Mouse (Mus musculus) thymus, adult 2 months (tissue): ENCODE results near the gene Npnt. TPM values are rescaled to one million over a fixed set of nuclear protein-coding genes. Genes with fewer than 3 reads are reported as not detected.

Experiments
- DNase-seq: peaks from one replicate; pipeline ENCODE4 v3.0.0; 2021
- H3K27ac ChIP-seq: fragments of 200-500 bp; 2 replicates; pipeline ENCODE4 v1.5.1; 2012; ENCODE audit warnings: low read length, control low read depth; ENCODE audit not compliant: control insufficient read depth, insufficient read depth
- H3K27me3 ChIP-seq: fragments of 200-500 bp; 2 replicates; pipeline ENCODE4 v1.6.1; 2012; ENCODE audit warnings: mild to moderate bottlenecking, low read length, moderate library complexity, mixed read lengths; ENCODE audit not compliant: control insufficient read depth, insufficient read depth
- H3K36me3 ChIP-seq: fragments of 200-500 bp; 2 replicates; pipeline ENCODE4 v1.6.1; 2012; ENCODE audit warnings: mild to moderate bottlenecking, low read length, moderate library complexity; ENCODE audit not compliant: control insufficient read depth, insufficient read depth
- H3K4me1 ChIP-seq: fragments of 200-500 bp; replicated peaks from 2 replicates; pipeline ENCODE4 v1.6.1; 2012; ENCODE audit warnings: low read length; ENCODE audit not compliant: control insufficient read depth, insufficient read depth
- H3K4me3 ChIP-seq: fragments of 200-500 bp; 2 replicates; pipeline ENCODE4 v1.5.1; 2012; ENCODE audit warnings: mild to moderate bottlenecking, low read length, control low read depth, moderate library complexity; ENCODE audit not compliant: control insufficient read depth, insufficient read depth
- CTCF ChIP-seq: fragments of 200-500 bp; IDR thresholded peaks from 2 replicates; pipeline ENCODE4 v1.5.1; 2012; ENCODE audit warnings: mild to moderate bottlenecking, control low read depth, low read length, moderate library complexity, borderline replicate concordance; ENCODE audit not compliant: control insufficient read depth, poor library complexity, insufficient read depth; ENCODE audit errors: extremely low read depth
- POLR2A ChIP-seq: fragments of 200-500 bp; IDR thresholded peaks from 2 replicates; pipeline ENCODE4 v1.6.1; 2012; ENCODE audit warnings: mild to moderate bottlenecking, low read length, control low read depth, moderate library complexity; ENCODE audit not compliant: control insufficient read depth, poor library complexity, insufficient read depth; ENCODE audit errors: extremely low read depth
- WGBS: fragments of 180-500 bp; shearing (Covaris S2); methylation state at CpG from one replicate; pipeline ENCODE4 v1.1.7; 2018; 5-methylcytosine and 5-hydroxymethylcytosine counted together
- polyA plus RNA-seq: library from polyadenylated mRNA; depleted of rRNA; stranded (reverse); fragments of >200 nt; gene quantifications from 2 replicates; pipeline ENCODE4 v1.2.3, GENCODE M21; 2012

Npnt gene
- polyA plus RNA-seq, 1 experiment: 10.5 TPM

DNA sequence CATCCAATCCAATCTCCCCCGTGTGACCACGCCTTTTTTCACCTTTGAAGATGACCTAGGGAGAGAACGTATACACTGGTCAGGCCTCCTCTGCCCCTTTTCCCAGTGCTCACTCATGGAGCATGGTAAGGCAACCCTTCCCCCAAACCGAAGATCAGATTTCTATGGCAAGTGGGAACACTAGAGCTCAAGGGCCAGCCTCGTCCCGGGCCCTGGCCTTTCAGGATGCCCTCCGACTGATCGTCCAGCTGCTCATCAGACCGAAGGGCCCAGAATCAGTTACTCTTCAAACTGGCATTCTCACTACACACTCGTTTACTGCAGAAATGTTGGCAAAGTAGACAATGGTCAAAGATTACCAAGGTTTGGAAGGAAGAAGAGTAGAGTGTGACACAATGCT is 65.6 kb downstream of the Npnt start:
- no peaks in the 10 kb centered on the region for H3K4me1 ChIP-seq
- TF ChIP-seq CTCF (no peak), POLR2A (no peak)
- DNase-seq: no peak
- no peak overlapping the region for H3K4me3 ChIP-seq
- WGBS: 96% methylated on average over 10 of the region's 10 CpGs
- no peak overlapping the region for H3K27ac ChIP-seq
- no peaks in the 10 kb centered on the region for H3K27me3 ChIP-seq
- no peaks in the 10 kb centered on the region for H3K36me3 ChIP-seq

- TF ChIP-seq POLR2A (no peak), CTCF (no peak)
- Histone ChIP-seq H3K27ac (no peak overlapping the region), H3K4me1 (no peaks in the 10 kb centered on the region), H3K36me3 (no peaks in the 10 kb centered on the region), H3K4me3 (no peak overlapping the region), H3K27me3 (no peaks in the 10 kb centered on the region)
- 95% methylated on average over 9 of the region's 9 CpGs for WGBS
- no peak for DNase-seq
These were observed 66.8 kb downstream of the Npnt start for GRCm38 (mm10) chr3:132883256-132883655.

DNA sequence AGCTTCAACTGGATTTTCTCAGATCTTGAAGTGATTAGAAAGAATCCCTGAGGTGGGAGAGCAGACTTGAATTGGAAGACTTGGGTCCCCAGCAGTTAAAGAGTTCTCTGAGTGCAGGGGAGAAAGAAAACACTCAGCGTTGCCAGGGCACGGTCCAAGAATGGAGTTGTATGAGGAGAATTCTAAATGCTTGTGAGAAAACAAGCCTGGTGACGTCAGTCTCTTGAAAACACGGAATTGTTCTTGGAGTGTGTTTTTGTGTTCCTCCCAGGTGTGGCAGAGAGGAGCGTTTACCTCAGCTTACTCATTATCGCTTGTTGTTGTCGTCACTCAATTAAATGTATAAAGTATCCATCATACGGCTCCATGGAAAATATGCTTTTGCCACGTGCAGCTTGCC is 69.3 kb downstream of the Npnt start:
- DNase-seq: no peak
- Histone ChIP-seq H3K27me3 (no peaks in the 10 kb centered on the region), H3K36me3 (no peaks in the 10 kb centered on the region), H3K4me1 (no peaks in the 10 kb centered on the region), H3K27ac (no peak overlapping the region), H3K4me3 (no peak overlapping the region)
- TF ChIP-seq CTCF: no peak
- TF ChIP-seq POLR2A: no peak
- 94% methylated on average over 9 of the region's 9 CpGs for WGBS

DNA sequence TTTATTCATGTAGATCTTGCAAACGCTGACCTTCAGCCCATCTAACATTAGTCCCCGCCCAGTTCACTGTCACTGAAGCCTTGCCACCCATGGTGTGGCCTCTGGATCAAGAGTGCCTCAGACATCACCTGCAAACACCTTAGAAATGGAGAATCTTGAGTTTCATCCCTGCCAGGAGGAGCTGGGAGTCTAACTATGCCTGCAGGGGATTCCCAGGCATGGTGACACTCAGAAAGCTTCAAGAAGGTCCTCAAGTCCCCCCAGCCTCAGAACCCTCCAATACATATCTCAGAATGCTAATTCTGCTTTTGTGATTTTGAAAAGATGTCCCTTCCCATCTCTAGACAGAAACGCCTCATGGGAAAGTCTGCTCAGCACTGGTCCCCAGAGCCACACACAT is 69.7 kb downstream of the Npnt start:
- WGBS: 89% methylated on average over 3 of the region's 3 CpGs
- Histone ChIP-seq H3K4me1 (no peaks in the 10 kb centered on the region), H3K4me3 (no peak overlapping the region), H3K36me3 (no peaks in the 10 kb centered on the region), H3K27ac (no peak overlapping the region), H3K27me3 (no peaks in the 10 kb centered on the region)
- DNase-seq: no peak
- TF ChIP-seq POLR2A: no peak
- TF ChIP-seq CTCF: no peak

- DNase-seq: no peak
- H3K36me3 ChIP-seq: no peaks in the 10 kb centered on the region
- H3K4me3 ChIP-seq: no peak overlapping the region
- TF ChIP-seq CTCF: no peak
- TF ChIP-seq POLR2A: no peak
- no peak overlapping the region for H3K27ac ChIP-seq
- H3K4me1 ChIP-seq: no peaks in the 10 kb centered on the region
- WGBS: 84% methylated on average over 10 of the region's 10 CpGs
- no peaks in the 10 kb centered on the region for H3K27me3 ChIP-seq
These were observed 73.0 kb downstream of the Npnt start for GRCm38 (mm10) chr3:132876933-132877676.

GRCm38 (mm10) chr3:132876011-132876708 is 73.9 kb downstream of the Npnt start:
- Histone ChIP-seq H3K36me3 (no peaks in the 10 kb centered on the region), H3K27me3 (no peaks in the 10 kb centered on the region), H3K4me1 (no peaks in the 10 kb centered on the region), H3K4me3 (no peak overlapping the region), H3K27ac (no peak overlapping the region)
- TF ChIP-seq CTCF (no peak), POLR2A (no peak)
- 95% methylated on average over 14 of the region's 14 CpGs for WGBS
- DNase-seq: no peak
